Mouse (Mus musculus): ENCODE measurements at regions not wholly inside any gene's neighbourhood (a gene's known extent, or its start where the extent isn't known, plus 50 kb on each side); places are given as distances from the start of the nearest gene placed in this dataset.

DNA sequence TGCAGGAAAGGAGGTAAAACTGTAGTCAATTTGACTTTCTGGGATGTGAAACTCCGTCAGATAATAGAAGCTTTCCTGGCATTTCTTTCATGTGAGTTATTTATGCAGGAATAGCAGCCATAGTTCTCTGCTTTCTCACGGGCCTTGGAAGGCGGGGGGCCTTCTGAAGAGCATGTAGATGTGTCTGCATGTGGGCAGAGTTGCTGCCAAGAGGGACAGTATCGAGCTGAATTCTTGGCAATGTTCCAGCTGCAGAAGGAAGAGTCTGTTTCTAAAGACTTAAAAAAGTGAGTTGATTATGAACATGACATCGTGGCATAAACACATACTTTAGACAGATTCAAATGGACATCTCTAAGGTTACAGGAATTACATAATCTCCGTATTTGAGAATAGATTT, 374.5 kb upstream of the Fam241a start:
- no peak for TF ChIP-seq EP300 (optimal IDR thresholded peaks at IDR 0.05)
- TF ChIP-seq CTCF (IDR thresholded peaks at IDR 0.05; ENCODE audit: low read depth), result no peak

All from stomach, postnatal 0 days (tissue).